Mouse (Mus musculus) forebrain, embryonic 15.5 days (tissue): ENCODE results near the gene Ece2. TPM values are rescaled to one million over a fixed set of nuclear protein-coding genes. Genes with fewer than 3 reads are reported as not detected.

Experiments
- ATAC-seq: fragments of 200-750 bp; cut with Nextera tagmentation; replicated peaks from 2 replicates; pipeline ENCODE4 v1.8.0; 2017; ENCODE audit warnings: mild to moderate bottlenecking, moderate TSS enrichment, moderate library complexity
- H3K27ac ChIP-seq: fragments of 300-500 bp; sonication (generic); replicated peaks from 2 replicates; pipeline ENCODE4 v1.5.1; 2015; ENCODE audit warnings: mild to moderate bottlenecking, inconsistent platforms
- H3K27me3 ChIP-seq: fragments of 300-500 bp; sonication (generic); 2 replicates; pipeline ENCODE4 v1.6.1; 2015; ENCODE audit warnings: inconsistent platforms
- H3K36me3 ChIP-seq: fragments of 300-500 bp; sonication (generic); 2 replicates; pipeline ENCODE4 v1.6.1; 2015; ENCODE audit warnings: mild to moderate bottlenecking, inconsistent platforms
- H3K4me1 ChIP-seq: fragments of 300-500 bp; sonication (generic); 2 replicates; pipeline ENCODE4 v1.6.1; 2015; ENCODE audit warnings: inconsistent platforms
- H3K4me2 ChIP-seq: fragments of 300-500 bp; sonication (generic); replicated peaks from 2 replicates; pipeline ENCODE4 v1.6.1; 2015; ENCODE audit warnings: mild to moderate bottlenecking, inconsistent platforms
- H3K4me3 ChIP-seq: fragments of 300-500 bp; sonication (generic); 2 replicates; pipeline ENCODE4 v1.5.1; 2015; ENCODE audit warnings: mild to moderate bottlenecking, inconsistent platforms
- H3K9ac ChIP-seq: fragments of 300-500 bp; sonication (generic); replicated peaks from 2 replicates; pipeline ENCODE4 v1.6.1; 2015; ENCODE audit warnings: mild to moderate bottlenecking, inconsistent platforms
- H3K9me3 ChIP-seq: fragments of 300-500 bp; sonication (generic); 2 replicates; pipeline ENCODE4 v1.6.1; 2016; ENCODE audit warnings: inconsistent platforms
- WGBS: fragments of 180-500 bp; shearing (Covaris S2); methylation state at CpG from one replicate; pipeline ENCODE4 v1.1.7; 2015; ENCODE audit warnings: mixed read lengths; 5-methylcytosine and 5-hydroxymethylcytosine counted together
- microRNA counts: library from miRNA; unstranded; fragments of <30 nt; microRNA quantifications from one replicate; lab custom pipeline; 2016
- microRNA-seq: library from miRNA; unstranded; fragments of <30 nt; microRNA quantifications from one replicate; pipeline ENCODE4, GENCODE M21; 2016
- polyA plus RNA-seq: library from polyadenylated mRNA; unstranded; fragments of >200 nt; fragmentation: Nextera tagmentation; extraction: Ambion mirVana; gene quantifications from 2 replicates; pipeline ENCODE4 v1.2.1, GENCODE M21; 2015

The Ece2 gene
- polyA plus RNA-seq, 1 experiment from 2014 or later: 12.7 TPM

DNA sequence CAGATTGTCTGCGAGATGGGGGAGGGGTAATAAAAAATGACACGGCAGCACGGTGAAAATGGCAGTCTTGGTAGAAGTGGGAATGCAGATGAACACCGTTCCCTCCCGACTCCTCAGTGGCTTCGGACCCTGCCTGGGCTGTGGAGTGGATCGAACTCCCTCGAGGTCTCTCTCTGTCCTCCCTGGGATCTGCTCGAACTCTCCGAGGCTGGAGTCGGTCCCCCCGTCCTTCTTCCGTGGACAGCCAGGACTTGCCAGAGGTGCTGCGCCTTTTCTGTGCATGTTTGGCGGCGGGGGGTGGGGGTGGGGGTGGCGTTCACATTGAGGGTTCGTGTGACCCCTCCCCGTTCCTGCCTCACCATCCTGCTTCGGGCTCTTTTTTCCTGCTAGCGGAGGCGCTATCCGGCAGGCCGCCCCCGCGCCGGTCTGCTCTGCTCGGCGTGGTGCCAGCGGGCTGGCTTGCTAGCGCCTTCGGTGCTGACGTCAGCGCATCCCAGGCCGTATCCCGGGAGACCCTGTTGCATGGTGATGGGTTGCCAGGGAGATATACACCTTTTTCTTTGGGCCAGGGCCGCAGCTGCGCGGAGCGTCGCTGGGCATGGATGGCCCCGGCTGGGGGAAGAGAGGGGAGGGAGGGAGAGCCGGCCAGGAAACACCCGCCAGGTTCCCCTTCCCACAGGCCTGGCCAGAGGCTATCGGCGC, 66.1 kb downstream of the Ece2 start:
- no peaks in the 10 kb centered on the region for H3K9me3 ChIP-seq
- H3K9ac ChIP-seq: peak overlapping the region; percentile 59
- peaks cover 23% of the 10 kb centered on the region for H3K36me3 ChIP-seq
- peak overlapping the region; percentile 97 for H3K27ac ChIP-seq
- no peaks in the 10 kb centered on the region for H3K27me3 ChIP-seq
- H3K4me1 ChIP-seq: peaks cover 38% of the 10 kb centered on the region
- peak overlapping the region; percentile 48 for H3K4me3 ChIP-seq
- WGBS: 1% methylated on average over 46 of the region's 46 CpGs
- ATAC-seq: peak; percentile 84
- H3K4me2 ChIP-seq: peak overlapping the region; percentile 84

MicroRNAs encoded within 50 kb of the gene (microRNA counts, 519-probe panel; counts per million panel counts)
- 2,432 counts per million, percentile 50 among the panel's probes with 10 or more counts for microRNA mmu-miR-1224 (lab: Ali Mortazavi, UCI)

Small RNAs within 50 kb of the gene (microRNA-seq; reads per million reads assigned to microRNA genes)
- gene Mir1224: 7.7 reads per million, percentile 23 among the genes with 10 or more reads in this experiment

Other genes with a start within 250 kb of the Ece2 start
- 143 and 144 TPM in 2 replicates for gene Abcc5, start 203.4 kb upstream of the Ece2 start, polyA plus RNA-seq
- gene Eif2b5, start 131.0 kb upstream of the Ece2 start, polyA plus RNA-seq: 96.8 and 98.9 TPM in 2 replicates
- 33.3 and 33.7 TPM in 2 replicates for gene Dvl3, start 112.8 kb upstream of the Ece2 start, polyA plus RNA-seq
- 1,124 and 1,145 TPM in 2 replicates for gene Ap2m1, start 94.3 kb upstream of the Ece2 start, polyA plus RNA-seq
- 74.0 and 74.5 TPM in 2 replicates for gene Abcf3, start 81.3 kb upstream of the Ece2 start, polyA plus RNA-seq
- gene Vwa5b2, start 40.4 kb upstream of the Ece2 start, polyA plus RNA-seq: 4.3 and 5.3 TPM in 2 replicates
- gene Eef1akmt4, start 18.2 kb upstream of the Ece2 start, polyA plus RNA-seq: 16.3 and 18.9 TPM in 2 replicates
- gene Gm49333, start 18.2 kb upstream of the Ece2 start, polyA plus RNA-seq: not detected in 2 replicates
- gene Alg3, start 18.1 kb upstream of the Ece2 start, polyA plus RNA-seq: 30.5 and 34.0 TPM in 2 replicates
- gene Camk2n2, start 8.5 kb upstream of the Ece2 start, polyA plus RNA-seq: 19.2 and 20.9 TPM in 2 replicates
- gene Psmd2, start 21.8 kb downstream of the Ece2 start, polyA plus RNA-seq: 379 and 388 TPM in 2 replicates
- 137 and 140 TPM in 2 replicates for gene Eif4g1, start 38.5 kb downstream of the Ece2 start, polyA plus RNA-seq
- 51.8 and 54.4 TPM in 2 replicates for gene Fam131a, start 63.4 kb downstream of the Ece2 start, polyA plus RNA-seq
- 86.4 and 96.1 TPM in 2 replicates for gene Polr2h, start 87.8 kb downstream of the Ece2 start, polyA plus RNA-seq
- gene Clcn2, start 87.9 kb downstream of the Ece2 start, polyA plus RNA-seq: 19.2 and 19.8 TPM in 2 replicates
- 3.5 and 3.7 TPM in 2 replicates for gene Chrd, start 103.3 kb downstream of the Ece2 start, polyA plus RNA-seq
- 0.80 and 0.91 TPM in 2 replicates for gene Thpo, start 104.7 kb downstream of the Ece2 start, polyA plus RNA-seq